Mouse (Mus musculus) liver, adult (tissue): ENCODE results near the gene Drg2.

ENCODE experiments used
- GATA4 ChIP-seq: IDR thresholded peaks from 2 replicates; pipeline ENCODE4 v1.6.1; 2014; ENCODE audit warnings: mild to moderate bottlenecking, low read length; ENCODE audit not compliant: insufficient replicate concordance

Gene Drg2

DNA sequence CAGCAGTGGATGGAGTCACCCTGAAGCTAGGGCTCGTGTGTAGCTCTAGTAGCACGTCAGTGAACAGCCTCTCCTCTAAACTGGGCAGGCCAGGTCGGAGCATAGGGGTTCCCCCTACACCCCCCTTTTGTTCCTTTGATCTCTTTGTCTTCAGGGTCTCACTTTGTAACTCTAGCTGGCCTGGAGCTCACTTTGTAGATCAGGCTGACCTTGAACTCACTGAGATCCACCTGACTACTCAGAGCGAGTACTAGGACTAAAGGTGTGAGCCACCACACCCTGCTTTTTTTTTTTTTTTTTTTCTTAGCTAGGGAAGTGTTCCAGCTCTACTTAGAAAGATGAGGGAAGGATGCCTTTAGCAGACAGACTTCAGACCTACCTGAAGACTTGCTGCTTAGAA, 10.4 kb upstream of the Drg2 start:
- TF ChIP-seq GATA4 = no peak

DNA sequence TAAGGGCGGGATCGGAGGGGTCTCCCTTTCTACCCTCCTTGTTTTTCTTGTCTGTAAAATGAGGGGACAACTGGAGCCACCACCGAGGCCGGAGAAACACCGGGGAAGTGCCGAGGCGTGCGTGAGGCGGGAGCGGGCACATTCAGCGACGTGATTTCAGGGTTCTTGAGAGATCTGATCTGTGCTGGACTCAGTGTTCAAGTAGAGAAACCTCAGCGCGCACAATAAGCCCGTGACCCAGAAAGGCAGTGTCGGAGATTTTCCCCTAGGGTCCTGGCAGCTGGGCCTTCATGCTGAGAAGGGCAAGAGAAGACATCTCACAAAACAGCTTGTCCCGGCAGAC, 325 bp downstream of the Drg2 start:
- TF ChIP-seq GATA4 = no peak

DNA sequence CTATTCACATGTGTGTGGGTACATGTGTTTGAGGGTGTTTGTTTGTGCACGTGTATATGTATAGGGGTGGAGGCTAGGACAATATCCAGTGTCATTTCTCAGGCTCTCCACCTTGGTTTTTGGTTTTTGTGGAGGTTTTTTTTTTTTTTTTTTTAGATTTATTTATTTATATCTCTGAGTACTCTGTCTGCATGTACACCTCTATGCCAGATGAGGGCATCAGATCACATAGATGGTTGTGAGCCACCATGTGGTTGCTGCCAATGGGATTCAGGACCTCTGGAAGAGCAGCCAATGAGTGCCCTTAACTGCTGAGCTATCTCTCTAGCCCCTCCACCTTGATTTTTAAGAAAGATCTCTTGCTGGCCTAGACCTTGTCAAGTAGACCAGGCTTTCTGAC, 3.6 kb downstream of the Drg2 start:
- TF ChIP-seq GATA4 = no peak

DNA sequence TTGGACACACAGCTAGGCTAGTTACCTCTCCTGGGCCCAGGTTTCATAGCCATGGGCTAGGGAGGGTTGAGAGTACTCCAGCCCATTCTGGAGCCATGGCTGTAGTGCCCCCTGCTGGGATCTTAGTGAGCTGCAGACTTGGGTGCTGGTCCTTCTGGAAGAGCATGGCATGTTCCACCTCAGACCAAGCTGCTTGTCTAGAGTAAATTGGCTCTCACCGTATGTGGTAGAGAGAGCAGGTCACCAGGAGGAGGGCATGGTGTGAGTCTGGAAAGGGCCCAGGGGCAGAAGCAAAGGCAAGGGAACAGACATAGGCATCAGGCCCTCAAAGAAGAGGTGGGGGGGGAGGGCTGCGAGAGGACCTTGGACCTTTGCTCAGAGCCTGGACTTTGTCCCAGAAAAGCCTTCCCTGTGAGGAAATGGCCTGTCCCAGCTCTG, 11.6 kb downstream of the Drg2 start:
- no peak for TF ChIP-seq GATA4

DNA sequence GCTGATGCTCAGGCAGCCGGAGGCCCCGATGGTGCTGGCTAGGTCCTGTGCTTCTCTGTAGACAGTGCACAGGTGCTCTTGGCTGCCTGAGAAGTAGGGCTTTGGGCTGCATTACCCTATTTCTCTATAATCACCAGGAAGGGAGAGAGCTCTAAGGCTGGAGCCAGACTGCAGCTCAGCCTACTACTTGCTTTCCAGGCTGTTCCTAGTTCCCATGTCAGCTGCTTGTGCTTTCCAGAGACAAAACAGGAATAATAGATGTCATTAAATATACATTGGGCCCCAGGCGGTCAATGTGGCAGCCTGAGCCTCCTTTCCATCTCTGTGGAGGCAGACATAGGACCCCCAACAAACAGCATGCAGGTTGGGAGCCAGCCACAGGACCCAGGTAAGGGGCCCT, 14.6 kb downstream of the Drg2 start, which contains the start of gene Myo15:
TSS of gene Myo15 (plus strand) at position 301 of the 400 bp plus-strand sequence.
- no peak for TF ChIP-seq GATA4

DNA sequence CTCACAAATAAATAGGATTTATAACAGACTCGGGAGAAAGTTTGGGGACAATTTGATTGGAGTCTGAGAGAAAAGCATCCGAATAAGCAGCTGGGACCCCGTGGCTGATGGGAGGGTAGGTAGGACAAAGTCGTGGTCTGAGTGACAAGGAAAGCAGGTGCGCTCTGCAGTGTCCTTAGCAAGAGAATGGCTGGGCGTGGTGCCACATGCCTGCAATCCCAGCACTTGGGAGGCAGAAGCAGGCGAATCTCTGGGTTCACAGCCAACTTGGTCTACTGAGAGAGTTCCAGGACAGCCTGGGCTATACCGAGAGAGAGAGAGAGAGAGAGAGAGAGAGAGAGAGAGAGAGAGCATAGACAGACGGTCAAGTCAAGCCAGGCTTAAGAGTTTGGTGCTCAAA, 16.4 kb downstream of the Drg2 start:
- TF ChIP-seq GATA4 = no peak

DNA sequence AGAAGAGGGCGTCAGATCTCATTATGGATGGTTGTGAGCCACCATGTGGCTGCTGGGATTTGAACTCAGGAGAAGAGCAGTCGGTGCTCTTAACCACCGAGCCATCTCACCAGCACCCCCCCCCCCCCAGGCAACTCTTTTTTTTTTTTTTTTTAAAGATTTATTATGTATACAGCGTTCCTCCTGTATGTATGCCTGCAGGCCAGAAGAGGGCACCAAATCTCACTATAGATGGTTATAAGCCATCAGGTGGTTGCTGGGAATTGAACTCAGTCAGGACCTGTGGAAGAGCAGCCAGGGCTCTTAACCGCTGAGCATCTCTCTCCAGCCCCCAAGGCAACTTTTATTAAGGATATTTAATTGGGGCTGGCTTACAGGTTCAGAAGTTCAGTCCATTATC, 20.1 kb downstream of the Drg2 start:
- TF ChIP-seq GATA4 = no peak

DNA sequence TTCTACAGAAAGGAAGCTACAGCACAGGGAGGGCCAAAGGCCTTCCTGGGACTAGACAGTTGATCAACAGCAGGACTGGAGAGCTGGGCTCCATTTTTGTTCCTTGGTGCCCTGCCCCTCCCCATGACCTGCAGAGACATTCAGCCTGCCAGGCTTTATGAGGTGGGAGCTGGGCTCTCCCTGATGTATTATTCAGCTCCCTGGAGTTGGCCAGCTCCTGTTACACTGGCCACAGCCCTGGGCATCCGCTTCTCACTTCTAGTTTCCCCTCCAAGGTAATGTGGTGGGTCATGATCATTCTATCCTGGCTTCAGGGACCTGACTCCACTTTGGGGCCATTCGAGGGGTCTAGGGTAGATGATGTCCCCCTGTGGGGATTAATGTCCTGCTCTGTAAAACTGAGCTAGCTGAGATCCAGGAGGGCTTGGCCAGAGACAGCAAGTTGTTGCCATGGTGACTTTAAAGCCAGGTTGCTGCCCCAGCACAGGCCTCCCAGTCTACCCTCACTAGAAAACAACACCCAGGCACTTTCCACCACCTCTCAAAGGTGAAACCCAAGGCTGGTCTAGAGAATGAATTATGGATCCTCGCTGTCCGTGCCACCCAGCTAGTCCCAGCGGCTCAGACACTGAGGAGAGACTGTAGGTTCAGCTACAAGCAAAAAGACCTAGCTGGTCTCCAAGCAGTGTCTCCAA, 21.4 kb downstream of the Drg2 start:
- TF ChIP-seq GATA4 = no peak

DNA sequence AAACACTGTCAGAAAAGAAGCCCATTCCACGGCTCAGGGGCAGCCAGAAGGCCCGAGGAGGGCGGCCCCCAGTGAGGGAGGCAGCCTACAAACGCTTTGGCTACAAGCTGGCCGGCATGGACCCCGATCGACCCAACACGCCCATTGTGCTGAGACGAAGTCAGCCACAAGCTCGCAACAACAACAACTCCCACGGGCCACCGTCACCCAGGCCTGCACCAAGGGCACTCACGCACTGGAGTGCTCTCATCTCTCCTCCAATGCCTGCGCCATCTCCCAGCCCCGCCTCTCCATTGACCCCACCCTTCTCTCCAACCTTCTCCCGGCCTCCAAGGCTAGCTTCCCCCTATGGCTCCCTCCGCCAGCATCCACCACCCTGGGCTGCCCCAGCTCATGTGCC, 23.7 kb downstream of the Drg2 start:
- TF ChIP-seq GATA4 = no peak

DNA sequence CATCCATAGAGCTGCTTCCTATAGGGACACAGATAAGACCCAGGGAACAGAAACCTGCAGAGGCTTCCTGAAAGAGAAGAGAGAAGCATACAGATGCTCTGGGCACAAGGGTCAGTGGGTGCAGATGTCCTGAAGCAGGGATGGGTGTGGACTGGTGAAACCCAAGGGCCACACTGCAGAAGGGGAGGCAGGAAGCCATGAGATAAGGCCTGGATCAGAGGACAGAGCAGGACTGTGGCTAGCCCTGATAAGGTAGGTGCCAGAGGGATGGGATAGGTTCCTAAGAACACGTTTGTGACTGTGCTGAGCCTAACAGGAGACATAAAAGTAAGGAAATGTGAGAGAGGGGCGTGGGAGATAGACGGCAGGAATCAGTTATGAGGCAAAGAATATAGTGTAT, 31.9 kb downstream of the Drg2 start:
- no peak for TF ChIP-seq GATA4

DNA sequence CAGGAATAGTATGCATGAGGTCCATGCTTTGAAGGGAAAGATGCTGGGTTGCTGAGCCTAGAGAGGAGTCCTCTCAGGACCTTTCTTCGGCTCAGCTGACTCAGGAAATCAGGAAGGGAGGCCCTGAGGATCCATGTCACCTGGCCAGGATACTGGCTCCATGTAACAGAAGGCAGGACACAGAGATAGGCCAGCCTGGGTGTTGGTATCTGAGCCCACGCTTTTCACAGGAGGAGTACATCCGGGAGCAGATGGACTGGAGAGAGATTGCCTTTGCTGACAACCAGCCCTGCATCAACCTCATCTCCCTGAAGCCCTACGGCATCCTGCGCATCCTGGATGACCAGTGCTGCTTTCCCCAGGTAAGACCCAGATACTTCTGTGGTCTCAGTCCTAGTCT, 38.3 kb downstream of the Drg2 start:
- TF ChIP-seq GATA4 = no peak

DNA sequence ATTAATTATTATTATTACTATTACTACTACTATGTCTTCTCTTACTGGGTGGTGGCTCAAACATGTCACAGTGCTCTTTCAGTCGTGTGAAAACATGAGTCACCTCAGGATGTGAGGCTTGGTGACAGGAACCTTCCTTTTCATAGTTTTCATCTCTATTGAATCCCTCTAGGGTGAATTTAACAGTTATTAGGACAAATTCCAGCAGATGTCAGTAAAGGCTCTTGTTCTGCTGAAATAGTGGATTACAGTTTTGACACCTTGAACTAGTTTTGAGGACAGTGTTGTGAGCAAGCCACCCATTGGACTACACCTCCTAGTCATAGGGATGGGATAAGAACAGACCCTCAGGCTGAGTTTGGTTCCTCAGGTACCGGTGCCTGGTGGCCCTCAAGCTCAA, 41.3 kb downstream of the Drg2 start:
- TF ChIP-seq GATA4 = no peak

DNA sequence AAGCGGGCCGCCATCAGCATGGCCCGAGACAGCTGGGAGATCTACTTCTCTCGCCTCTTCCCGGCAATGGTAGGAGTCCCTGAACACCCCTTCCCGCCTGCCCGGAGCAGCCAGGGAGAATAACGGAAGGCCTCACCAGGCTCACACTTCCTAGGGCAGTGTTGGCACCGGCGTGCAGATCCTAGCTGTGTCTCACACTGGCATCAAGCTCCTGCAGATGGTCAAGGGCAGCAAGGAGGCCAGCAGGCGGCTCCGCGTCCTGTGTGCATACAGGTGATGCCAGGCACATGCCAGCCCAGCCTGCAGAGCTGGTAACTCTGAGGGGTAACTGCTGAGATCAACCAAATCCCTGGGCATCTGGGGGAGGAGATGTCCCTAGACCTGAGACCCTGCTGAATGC, 52.9 kb downstream of the Drg2 start:
- no peak for TF ChIP-seq GATA4

DNA sequence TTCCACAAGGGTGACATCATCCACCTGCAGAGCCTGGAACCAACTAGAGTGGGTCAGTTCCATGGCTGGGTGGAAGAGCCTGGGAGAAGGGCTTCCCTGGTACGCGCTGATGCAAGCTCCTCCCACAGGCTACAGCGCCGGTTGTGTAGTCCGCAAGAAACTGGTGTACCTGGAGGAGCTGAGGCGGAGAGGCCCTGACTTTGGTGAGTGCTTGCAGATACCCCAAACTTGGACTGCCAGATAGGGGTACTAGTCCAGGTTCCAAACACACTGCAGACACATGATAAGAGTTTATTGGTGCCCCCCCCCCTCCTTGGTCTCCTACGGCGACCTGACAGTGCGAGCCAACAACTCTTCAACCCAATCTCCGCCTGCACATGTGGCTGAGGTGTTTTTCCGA, 54.6 kb downstream of the Drg2 start:
- TF ChIP-seq GATA4 = no peak

DNA sequence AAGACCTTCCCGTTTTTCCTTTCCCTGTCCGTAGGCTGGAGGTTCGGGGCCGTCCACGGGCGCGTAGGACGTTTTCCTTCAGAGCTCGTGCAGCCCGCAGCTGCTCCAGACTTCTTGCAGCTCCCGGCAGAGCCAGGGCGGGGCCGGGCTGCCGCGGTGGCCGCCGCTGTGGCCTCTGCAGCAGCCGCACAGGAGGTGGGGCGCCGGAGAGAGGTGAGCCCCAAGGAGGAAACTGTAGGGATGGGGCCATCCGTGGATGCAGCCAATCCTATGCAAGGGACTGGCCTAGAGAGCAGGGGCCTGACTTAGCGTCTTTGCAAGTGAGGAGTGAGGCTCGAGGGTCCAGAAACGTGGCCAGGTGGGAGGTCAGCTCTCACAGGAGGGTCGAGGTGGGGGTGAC, 55.1 kb downstream of the Drg2 start:
- no peak for TF ChIP-seq GATA4

DNA sequence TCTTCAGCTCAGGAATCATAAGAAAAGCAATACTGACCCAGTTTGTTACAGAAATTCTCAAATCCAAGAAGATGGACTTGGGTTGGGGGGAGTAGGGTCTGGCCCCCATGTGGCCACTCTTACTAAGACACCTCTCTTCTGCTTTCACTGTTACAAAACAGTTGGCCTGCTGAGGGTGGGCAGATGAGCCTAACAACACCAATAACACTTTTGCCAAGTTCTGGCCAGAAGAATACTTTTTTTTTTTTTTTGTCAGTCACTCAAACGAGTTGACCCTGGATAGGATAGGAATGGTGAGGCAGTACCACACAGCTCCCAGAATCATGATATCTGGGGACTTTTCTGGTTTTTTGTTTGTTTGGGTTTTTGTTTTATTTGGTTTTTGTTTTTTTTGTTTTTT, 57.5 kb downstream of the Drg2 start:
- no peak for TF ChIP-seq GATA4

DNA sequence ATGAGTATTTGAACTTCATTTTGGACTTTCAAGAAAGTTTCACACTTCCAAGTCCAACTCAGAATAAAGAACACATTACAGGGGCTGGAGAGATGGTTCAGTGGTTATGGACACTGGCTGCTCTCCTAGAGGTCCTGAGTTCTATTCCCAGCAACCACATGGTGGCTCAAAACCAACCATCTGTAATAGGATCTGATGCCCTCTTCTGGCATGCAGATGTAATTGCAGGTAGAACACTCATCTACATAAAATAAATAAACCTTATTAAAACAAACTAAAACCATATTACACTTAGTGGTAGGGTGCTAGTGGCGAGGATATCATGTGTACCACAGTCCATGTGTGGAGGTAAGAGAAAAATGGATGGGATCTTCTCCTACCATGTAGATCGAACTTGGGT, 58.1 kb downstream of the Drg2 start:
- no peak for TF ChIP-seq GATA4
